Mouse (Mus musculus) liver, embryonic 13.5 days (tissue): ENCODE results near the gene Fhod1. TPM values are rescaled to one million over a fixed set of nuclear protein-coding genes. Genes with fewer than 3 reads are reported as not detected.

ENCODE experiments used
- ATAC-seq: fragments of 200-750 bp; cut with Nextera tagmentation; 2 replicates; pipeline ENCODE4 v1.8.0; 2017; ENCODE audit warnings: low read depth, mild to moderate bottlenecking, moderate number of reproducible peaks, moderate library complexity
- DNase-seq: peaks from one replicate; pipeline ENCODE4 v3.0.0; 2022
- H3K27ac ChIP-seq: fragments of 300-500 bp; sonication (generic); 2 replicates; pipeline ENCODE4 v1.5.1; 2015; ENCODE audit warnings: moderate library complexity, mild to moderate bottlenecking, inconsistent platforms
- H3K27me3 ChIP-seq: fragments of 300-500 bp; sonication (generic); 2 replicates; pipeline ENCODE4 v1.6.1; 2015; ENCODE audit warnings: mild to moderate bottlenecking, inconsistent platforms
- H3K36me3 ChIP-seq: fragments of 300-500 bp; sonication (generic); 2 replicates; pipeline ENCODE4 v1.6.1; 2015; ENCODE audit warnings: mild to moderate bottlenecking, inconsistent platforms
- H3K4me1 ChIP-seq: fragments of 300-500 bp; sonication (generic); replicated peaks from 2 replicates; pipeline ENCODE4 v1.6.1; 2015; ENCODE audit warnings: inconsistent platforms
- H3K4me2 ChIP-seq: fragments of 300-500 bp; sonication (generic); 2 replicates; pipeline ENCODE4 v1.6.1; 2015; ENCODE audit warnings: inconsistent platforms, mild to moderate bottlenecking, moderate library complexity
- H3K4me3 ChIP-seq: fragments of 300-500 bp; sonication (generic); replicated peaks from 2 replicates; pipeline ENCODE4 v1.5.1; 2015; ENCODE audit warnings: mild to moderate bottlenecking, inconsistent platforms
- H3K9ac ChIP-seq: fragments of 300-500 bp; sonication (generic); 2 replicates; pipeline ENCODE4 v1.6.1; 2015; ENCODE audit warnings: mild to moderate bottlenecking, inconsistent platforms
- H3K9me3 ChIP-seq: fragments of 300-500 bp; sonication (generic); replicated peaks from 2 replicates; pipeline ENCODE4 v1.6.1; 2016; ENCODE audit warnings: inconsistent platforms
- WGBS: fragments of 180-500 bp; shearing (Covaris S2); methylation state at CpG from one replicate; pipeline ENCODE4 v1.1.7; 2015; ENCODE audit not compliant: insufficient replicate concordance; 5-methylcytosine and 5-hydroxymethylcytosine counted together
- polyA plus RNA-seq: library from polyadenylated mRNA; unstranded; fragments of >200 nt; fragmentation: Nextera tagmentation; extraction: Ambion mirVana; gene quantifications from 2 replicates; pipeline ENCODE4 v1.2.1, GENCODE M21; 2015

The Fhod1 gene
- polyA plus RNA-seq, 1 experiment from 2014 or later = 0.71 TPM

GRCm38 (mm10) chr8:105348450-105349095 is 820 bp upstream of the Fhod1 start, which contains the start of gene Slc9a5:
TSS of gene Slc9a5 (plus strand) at chr8:105348843.
- no peaks in the 10 kb centered on the region for H3K9me3 ChIP-seq
- H3K36me3 ChIP-seq = no peaks in the 10 kb centered on the region
- H3K4me3 ChIP-seq = peak within 1 kb of the TSS; percentile 72
- under 1% methylated on average over 34 of the region's 34 CpGs for WGBS
- peaks cover 54% of the 10 kb centered on the region for H3K4me1 ChIP-seq
- peak within 1 kb of the TSS; percentile 95 for H3K4me2 ChIP-seq
- H3K9ac ChIP-seq = peak within 1 kb of the TSS; percentile 79
- DNase-seq (no peak), ATAC-seq (no peak)
- peaks cover 74% of the 10 kb centered on the region for H3K27me3 ChIP-seq
- no peak within 1 kb of the TSS; the same call in 1 of the 2 replicates for H3K27ac ChIP-seq

DNA sequence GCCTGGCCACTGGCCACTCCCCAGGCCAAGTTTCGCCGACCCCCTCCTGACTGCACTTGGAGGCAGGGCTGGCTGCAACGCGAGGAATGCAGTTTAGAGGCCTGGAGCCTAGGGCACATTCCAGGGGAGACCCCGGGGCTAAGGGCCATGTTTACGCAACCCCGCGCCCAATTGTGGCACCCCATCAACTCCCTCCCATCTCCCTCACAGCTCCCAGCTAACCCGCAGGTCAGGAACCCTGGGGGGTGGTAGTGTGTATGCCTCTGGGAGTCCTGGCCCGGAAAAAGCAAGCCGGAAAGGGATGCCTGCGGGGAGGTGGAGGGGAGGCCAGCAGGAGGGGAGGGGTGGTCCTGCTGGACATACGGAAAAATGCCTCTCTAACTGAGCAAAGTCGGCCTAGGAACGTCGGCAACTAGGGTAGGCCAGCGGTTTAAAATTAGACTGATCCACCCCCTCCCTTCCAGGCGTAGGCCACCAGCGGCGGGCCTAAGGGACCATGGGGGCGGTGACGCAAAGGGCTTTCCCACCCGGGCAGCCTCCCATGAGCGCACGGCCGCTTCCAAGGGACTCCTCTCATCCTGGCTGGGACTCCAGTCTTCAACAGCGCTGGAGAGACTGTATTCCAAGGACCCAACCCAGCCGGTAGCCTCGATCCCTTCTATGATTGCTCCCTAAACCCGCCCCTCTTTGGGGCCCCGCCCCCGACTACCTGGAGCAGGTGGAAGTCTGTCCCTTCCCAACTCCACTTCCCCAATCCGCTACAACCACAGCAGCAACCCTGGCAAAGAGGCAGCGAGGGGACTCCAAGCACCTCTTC is 934 bp downstream of the Fhod1 start:
- H3K9me3 ChIP-seq = no peaks in the 10 kb centered on the region
- peak overlapping the region; percentile 72 for H3K4me3 ChIP-seq
- no peaks in the 10 kb centered on the region for H3K36me3 ChIP-seq
- peak overlapping the region; percentile 95 for H3K4me2 ChIP-seq
- peaks cover 69% of the 10 kb centered on the region for H3K4me1 ChIP-seq
- peak overlapping the region; percentile 60 for H3K27ac ChIP-seq
- peaks cover 58% of the 10 kb centered on the region for H3K27me3 ChIP-seq
- DNase-seq (no peak), ATAC-seq (peak; percentile 2; the same call in 1 of the 2 replicates)
- WGBS = 8% methylated on average over 34 of the region's 34 CpGs
- peak overlapping the region; percentile 79 for H3K9ac ChIP-seq

DNA sequence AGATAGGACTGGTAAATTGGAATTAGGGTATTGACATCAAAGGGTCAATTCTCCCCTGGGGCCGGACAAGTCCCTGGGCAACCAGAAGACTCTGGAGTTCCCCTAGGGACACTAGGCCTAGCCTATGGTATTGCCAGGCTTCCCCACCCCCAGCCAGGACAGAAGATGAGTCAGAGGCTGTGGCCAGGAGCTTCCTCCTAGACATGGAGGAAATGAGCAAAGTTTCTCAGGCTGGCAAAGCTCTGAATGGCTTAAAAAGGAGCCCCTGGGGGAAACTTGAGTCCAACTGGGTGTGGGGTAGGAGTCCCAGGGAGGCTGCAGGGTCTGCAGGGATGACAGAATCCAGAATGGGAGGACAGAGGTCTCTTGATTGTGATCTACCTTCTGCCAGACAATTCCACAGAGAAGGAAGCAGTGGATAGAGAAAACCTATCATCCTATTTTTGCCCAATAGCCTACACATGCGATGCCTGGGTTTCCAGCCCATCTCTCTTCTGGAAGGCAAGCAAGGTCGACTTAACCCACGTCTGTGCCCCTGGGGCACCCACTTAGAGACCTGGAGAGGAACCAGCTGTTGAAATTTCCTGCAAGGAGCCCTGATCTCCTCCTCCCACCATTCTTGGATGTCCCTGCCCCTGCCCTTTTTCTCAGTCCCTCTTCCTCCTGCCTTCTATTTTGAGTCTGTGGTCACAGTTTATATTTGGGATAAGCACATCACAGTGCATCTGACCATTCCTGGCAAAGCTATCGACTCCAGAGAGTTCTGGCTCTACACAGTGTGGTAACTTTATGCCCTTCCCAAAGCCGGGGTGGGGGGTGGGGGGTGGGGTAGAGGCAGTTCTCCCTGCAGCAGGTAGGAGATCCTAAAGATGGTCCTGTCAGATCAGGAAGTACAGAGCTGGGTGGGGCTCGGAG is 2.4 kb downstream of the Fhod1 start:
- WGBS = 28% methylated on average over 7 of the region's 7 CpGs
- H3K4me1 ChIP-seq = peaks cover 82% of the 10 kb centered on the region
- H3K36me3 ChIP-seq = no peaks in the 10 kb centered on the region
- H3K4me2 ChIP-seq = peak overlapping the region; percentile 95
- H3K4me3 ChIP-seq = no peak overlapping the region
- no peaks in the 10 kb centered on the region for H3K9me3 ChIP-seq
- DNase-seq (no peak), ATAC-seq (no peak)
- H3K27ac ChIP-seq = 0 out of 2 replicates have a peak overlapping the region, but pooled peaks have one; percentile 19
- H3K27me3 ChIP-seq = peaks cover 43% of the 10 kb centered on the region
- no peak overlapping the region for H3K9ac ChIP-seq

DNA sequence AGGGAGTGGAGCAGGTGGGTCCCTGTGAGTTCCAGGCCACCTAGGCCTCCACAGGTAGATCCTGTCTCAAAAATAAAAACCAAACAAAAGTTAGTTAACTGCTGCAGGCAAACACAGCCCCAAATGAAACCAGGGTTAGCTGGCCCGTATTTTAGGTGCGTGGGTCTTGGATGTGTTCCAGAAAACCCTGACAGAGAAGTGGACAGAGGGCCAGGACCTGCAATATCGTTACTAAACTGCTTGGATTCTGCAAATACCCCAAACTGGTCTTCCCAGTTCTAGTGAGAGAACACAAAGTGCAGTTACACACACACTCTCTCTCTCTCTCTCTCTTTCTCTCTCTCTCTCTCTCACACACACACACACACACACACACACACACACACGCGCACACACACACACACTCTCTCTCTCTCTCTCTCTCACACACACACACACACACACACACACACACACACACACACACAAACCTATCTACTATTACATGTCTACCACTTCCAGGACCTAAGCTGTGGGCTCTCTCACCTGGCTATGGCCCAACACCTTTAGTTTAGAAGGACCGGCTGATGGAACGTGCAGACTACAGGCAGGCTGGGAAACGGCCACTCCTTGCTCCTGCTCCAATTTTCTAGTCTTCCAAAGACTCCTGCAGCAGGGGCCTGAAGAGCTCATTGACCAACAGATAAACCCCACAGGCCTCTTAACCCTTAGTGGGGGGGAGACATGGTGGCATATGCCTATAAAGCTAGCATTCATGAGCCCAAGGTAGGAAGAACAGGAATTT is 3.8 kb downstream of the Fhod1 start:
- Histone ChIP-seq H3K27me3 (peaks cover 30% of the 10 kb centered on the region), H3K4me1 (peaks cover 90% of the 10 kb centered on the region), H3K27ac (no peak overlapping the region), H3K9ac (no peak overlapping the region), H3K36me3 (no peaks in the 10 kb centered on the region), H3K4me2 (0 out of 2 replicates have a peak overlapping the region, but pooled peaks have one; percentile 10), H3K9me3 (no peaks in the 10 kb centered on the region), H3K4me3 (no peak overlapping the region)
- DNase-seq = no peak
- 63% methylated on average over 7 of the region's 8 CpGs for WGBS
- no peak for ATAC-seq

DNA sequence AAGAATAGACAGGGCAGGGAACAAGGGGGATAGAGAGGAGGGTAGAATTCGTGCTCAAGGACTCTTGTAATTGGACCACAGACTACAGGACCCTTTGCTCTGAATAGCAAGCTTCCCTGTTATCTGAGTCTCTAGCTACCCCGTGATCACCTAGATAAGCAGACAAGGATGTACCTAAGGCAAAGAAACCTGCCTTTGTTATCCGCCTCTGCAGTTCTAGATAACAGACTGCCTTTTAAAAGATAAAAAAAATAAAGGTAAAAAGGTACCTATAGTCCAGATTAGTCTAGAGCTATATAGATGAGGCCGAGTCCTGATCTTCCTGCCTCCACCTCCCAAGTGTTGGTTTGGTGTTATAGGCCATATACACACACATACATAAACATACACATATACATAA is 5.0 kb downstream of the Fhod1 start:
- no peak overlapping the region for H3K4me3 ChIP-seq
- no peak for ATAC-seq
- H3K27ac ChIP-seq = no peak overlapping the region
- no peak overlapping the region for H3K4me2 ChIP-seq
- H3K27me3 ChIP-seq = peaks cover 18% of the 10 kb centered on the region
- peaks cover 1% of the 10 kb centered on the region; the same call in 1 of the 2 replicates for H3K36me3 ChIP-seq
- H3K9ac ChIP-seq = no peak overlapping the region
- no peaks in the 10 kb centered on the region for H3K9me3 ChIP-seq
- 47% methylated on average over 4 of the region's 4 CpGs for WGBS
- DNase-seq = no peak
- H3K4me1 ChIP-seq = peaks cover 90% of the 10 kb centered on the region

GRCm38 (mm10) chr8:105341399-105341798 is 6.4 kb downstream of the Fhod1 start:
- no peak overlapping the region for H3K4me2 ChIP-seq
- H3K9ac ChIP-seq = no peak overlapping the region
- no peak for DNase-seq
- H3K27me3 ChIP-seq = peaks cover 4% of the 10 kb centered on the region
- no peak for ATAC-seq
- 69% methylated on average over 8 of the region's 8 CpGs for WGBS
- peak overlapping the region; percentile 34; the same call in 1 of the 2 replicates for H3K27ac ChIP-seq
- peaks cover 86% of the 10 kb centered on the region for H3K4me1 ChIP-seq
- no peak overlapping the region for H3K4me3 ChIP-seq
- H3K36me3 ChIP-seq = peaks cover 9% of the 10 kb centered on the region
- no peaks in the 10 kb centered on the region for H3K9me3 ChIP-seq

DNA sequence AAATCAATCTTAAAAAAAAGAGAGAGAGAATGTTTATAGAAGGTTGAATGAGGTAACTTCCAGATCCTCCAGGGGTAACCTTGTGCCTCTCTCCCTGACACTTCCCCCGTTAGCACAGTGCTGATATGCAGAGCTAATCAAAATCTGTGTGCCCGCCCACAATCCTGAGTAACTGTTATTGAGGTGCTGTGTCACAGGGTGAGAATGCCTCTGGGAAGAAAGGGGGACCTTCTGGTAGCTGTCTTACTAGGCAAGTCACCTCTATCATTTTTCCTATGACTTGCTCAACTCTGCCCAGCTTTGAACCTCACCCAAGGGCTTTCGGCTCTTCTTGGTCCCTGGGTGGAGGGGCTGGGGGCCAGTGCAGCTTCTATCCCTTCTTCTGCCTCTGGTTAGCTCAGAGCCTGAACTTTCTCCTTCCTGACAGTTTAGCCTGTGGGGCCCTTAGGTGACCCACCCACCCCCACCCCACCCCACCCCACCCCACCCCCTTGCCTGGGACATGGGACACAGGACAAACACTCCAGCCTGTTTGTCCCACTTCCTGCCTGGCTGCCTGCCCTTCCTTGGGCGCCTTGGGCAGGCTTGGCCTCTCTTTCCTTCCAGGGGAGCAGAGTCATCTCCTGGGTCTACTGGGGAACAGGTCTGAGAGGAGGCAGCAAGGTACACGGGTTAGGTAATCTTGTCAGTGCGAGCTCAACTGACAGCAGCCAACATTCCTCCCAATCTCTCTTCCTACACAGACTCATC is 7.7 kb downstream of the Fhod1 start:
- H3K36me3 ChIP-seq = peaks cover 20% of the 10 kb centered on the region
- WGBS = 30% methylated on average over 6 of the region's 6 CpGs
- peaks cover 73% of the 10 kb centered on the region for H3K4me1 ChIP-seq
- H3K27ac ChIP-seq = peak overlapping the region; percentile 34; the same call in 1 of the 2 replicates
- 0 out of 2 replicates have a peak overlapping the region, but pooled peaks have one; percentile 8 for H3K4me2 ChIP-seq
- ATAC-seq (peak; percentile 75), DNase-seq (peak; percentile 26)
- no peak overlapping the region; the same call in 1 of the 2 replicates for H3K9ac ChIP-seq
- H3K9me3 ChIP-seq = no peaks in the 10 kb centered on the region
- H3K4me3 ChIP-seq = no peak overlapping the region
- H3K27me3 ChIP-seq = no peaks in the 10 kb centered on the region

DNA sequence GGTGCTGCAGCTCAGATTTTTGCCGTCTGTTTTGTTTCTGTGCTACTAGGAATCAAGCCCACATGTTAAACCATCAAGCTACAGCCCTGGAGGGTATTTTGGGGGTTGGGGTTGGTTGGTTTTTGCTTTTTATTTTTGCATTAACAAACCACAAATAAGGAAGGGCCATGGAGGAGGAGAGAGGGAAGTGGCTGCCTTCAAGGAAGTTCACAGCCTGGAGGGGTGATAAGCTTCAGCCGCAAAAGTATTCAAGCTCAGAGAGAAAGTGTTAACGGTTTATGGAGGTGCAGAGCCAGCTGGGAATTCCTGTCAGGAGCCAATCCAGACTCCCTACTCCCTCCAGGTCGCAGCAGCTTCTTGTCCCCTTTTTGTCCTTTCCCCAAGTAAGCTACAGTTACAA is 8.8 kb downstream of the Fhod1 start:
- Histone ChIP-seq H3K4me2 (no peak overlapping the region), H3K4me3 (no peak overlapping the region), H3K9ac (peak overlapping the region; percentile 17; the same call in 1 of the 2 replicates), H3K4me1 (peaks cover 63% of the 10 kb centered on the region), H3K27me3 (no peaks in the 10 kb centered on the region), H3K9me3 (no peaks in the 10 kb centered on the region), H3K27ac (peak overlapping the region; percentile 50; the same call in 1 of the 2 replicates), H3K36me3 (peaks cover 28% of the 10 kb centered on the region)
- 7% methylated on average over 4 of the region's 4 CpGs for WGBS
- no peak for ATAC-seq
- no peak for DNase-seq

GRCm38 (mm10) chr8:105336373-105337130 is 11.2 kb downstream of the Fhod1 start:
- Histone ChIP-seq H3K4me2 (no peak overlapping the region), H3K36me3 (peaks cover 38% of the 10 kb centered on the region), H3K4me1 (peaks cover 49% of the 10 kb centered on the region), H3K27me3 (no peaks in the 10 kb centered on the region), H3K9ac (no peak overlapping the region), H3K4me3 (no peak overlapping the region), H3K9me3 (no peaks in the 10 kb centered on the region), H3K27ac (no peak overlapping the region)
- 82% methylated on average over 32 of the region's 32 CpGs for WGBS
- ATAC-seq (no peak), DNase-seq (peak; percentile 20)
